Mouse (Mus musculus): ENCODE data around the gene Olfr394.
"Not testable (repeated sequence)": the region's sequence is repeated elsewhere in the genome, so short reads cannot be mapped to it uniquely, and the experiment has no call there.

Gene Olfr394
- long read RNA-seq, experiment 1, result 0 reads
- long read RNA-seq, experiment 2, result 0 reads

DNA sequence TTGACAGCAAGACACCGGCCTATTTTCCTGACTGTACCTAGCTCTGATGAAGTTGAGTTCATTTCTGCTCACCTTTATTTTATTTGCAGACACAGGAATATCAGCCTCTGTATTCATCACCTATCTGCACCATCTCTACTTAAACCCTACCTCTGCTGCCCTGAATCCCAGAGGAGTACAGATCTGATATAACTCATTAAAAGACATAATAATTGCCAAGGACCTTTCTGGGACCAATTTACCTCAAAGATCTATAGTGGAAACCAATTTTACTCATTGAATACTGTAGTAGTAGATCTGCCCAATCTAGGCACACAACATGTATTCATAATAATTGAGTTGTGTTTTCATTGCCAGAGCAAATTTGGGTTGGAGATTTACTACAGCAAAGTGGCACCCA is at the start of gene Olfr394:
Olfr394 (minus strand) TSS at position 101 of the 400 bp plus-strand sequence.
- intact Hi-C loops (cut with DNase I), result no loop called here

DNA sequence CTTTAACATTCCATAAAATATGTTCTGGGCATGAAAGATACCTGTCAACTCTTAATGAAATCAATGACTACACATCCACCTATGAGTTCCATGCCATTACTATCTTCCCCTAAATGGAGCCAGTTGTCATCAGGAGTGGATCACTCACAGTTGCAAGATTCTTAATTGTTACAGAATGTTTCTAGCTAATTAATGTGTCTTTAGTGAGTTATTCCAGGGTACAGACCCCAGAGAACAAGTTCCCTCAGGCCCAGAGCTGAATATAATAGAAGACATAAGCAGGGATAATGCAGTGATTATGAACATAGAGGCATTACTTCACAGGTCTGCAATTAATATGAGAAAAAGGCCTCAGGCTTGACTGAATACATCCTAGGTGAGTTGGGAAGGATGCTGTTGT is 45.8 kb upstream of the Olfr394 start, which contains the start of gene Olfr23:
Olfr23 (plus strand) TSS at position 301 of the 400 bp plus-strand sequence.
- intact Hi-C loops (cut with DNase I), result no loop called here

DNA sequence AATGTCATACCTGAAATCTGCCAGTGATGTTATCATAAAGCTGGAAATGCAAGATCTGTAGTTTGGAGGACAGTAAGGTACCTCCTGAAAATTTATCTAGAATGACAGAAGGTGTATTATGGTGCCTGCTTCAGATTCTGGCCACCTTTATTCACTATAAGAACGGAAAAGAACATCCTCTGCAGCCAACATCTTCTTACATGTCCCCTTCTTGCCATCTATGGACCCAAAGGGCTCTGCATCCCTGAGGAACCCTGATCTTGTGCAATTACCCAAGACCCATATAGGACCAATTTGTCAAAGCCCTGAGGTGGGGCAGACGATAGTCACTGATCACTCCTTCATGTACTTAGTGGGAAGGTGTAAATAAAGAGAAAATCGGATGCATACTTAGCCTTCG is 18.6 kb upstream of the Olfr394 start, which contains the start of gene Olfr395:
Olfr395 (minus strand) TSS at position 101 of the 400 bp plus-strand sequence.
- intact Hi-C loops (cut with DNase I), result not testable (repeated sequence)

DNA sequence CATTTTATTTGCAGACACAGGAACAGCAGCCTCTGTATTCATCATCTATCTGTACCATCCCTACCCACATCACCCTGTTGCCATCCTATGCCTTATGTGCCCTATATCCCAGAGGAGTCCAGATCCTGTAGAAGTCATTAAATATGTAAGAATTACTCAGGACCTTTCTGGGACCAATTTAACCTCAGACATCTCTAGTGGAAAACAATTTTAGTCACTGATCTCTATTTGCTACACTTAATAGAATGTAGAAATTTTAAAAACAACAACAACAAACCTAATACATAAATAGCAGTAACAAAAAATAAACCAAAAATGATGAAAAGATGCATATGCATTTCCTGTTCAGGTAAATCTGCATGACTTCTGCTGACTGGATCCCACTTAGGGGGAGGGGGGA is 39.2 kb downstream of the Olfr394 start, which contains the start of gene Olfr393:
Olfr393 (minus strand) TSS at position 101 of the 400 bp plus-strand sequence.
- intact Hi-C loops (cut with DNase I), result no loop called here

Measured in adrenal gland (tissue).